Mouse (Mus musculus): ENCODE results near the gene Nyap1. TPM values are rescaled to one million over a fixed set of nuclear protein-coding genes. Genes with fewer than 3 reads are reported as not detected.

Gene Nyap1
- total RNA-seq, 2 experiments from 2014 or later: 1.4 TPM; not detected in 1

DNA sequence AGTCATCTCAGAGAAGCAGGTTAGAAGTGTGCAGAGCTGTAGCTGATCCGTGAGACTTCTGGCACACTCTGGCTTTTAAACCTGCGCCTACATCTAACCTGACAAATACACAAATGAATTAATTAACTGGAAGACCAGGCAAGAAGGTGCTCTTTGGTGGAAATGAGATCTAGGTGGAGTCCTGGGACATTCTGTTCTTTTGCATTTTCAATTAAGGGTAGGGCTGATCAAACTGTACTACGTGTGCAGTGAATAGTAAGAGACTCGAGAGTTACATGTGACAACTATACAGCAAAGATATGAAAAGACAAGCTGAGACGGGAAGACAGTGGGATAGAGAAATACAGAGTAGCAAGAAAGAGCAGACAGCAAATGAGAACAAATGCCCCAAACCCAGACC, 28.0 kb downstream of the Nyap1 start:
- ATAC-seq (replicated peaks; ENCODE audit: low FRiP score, poor library complexity, severe bottlenecking): no peak

DNA sequence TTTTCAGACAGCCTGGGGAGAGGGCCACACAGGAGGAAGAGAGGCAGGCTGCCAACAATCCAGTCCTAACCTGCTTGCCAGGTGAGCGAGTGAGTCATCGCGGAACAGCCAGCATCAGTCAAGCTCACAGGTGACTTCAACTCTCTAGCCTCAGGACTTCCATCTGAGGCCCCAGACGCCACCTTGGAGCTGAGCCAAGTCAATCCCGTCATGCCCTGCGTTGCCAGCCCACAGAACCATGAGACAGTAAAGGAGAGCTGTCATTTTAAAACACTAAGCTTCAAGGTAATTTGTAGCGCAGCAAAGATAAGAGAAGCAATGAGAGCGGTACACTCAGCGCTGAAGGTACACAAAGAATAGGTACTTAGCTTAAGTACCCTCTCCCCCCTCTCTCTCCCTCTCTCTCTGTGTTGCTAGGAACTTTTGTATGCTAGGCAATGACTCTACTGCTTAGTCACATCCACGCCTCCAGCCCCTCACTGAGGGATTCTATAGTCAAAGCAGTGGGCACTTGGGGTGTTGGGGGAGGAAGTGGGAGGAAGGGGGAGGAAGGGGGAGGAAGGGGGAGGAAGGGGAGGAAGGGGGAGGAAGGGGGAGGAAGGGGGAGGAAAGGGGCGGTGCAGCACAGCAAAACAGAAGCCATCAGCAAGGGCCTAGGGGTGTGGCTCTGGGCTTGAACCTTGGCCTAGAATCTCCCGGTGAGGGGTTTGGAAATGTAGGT, 34.3 kb downstream of the Nyap1 start:
- peak; percentile 93 for ATAC-seq (replicated peaks; ENCODE audit: low FRiP score, poor library complexity, severe bottlenecking)

DNA sequence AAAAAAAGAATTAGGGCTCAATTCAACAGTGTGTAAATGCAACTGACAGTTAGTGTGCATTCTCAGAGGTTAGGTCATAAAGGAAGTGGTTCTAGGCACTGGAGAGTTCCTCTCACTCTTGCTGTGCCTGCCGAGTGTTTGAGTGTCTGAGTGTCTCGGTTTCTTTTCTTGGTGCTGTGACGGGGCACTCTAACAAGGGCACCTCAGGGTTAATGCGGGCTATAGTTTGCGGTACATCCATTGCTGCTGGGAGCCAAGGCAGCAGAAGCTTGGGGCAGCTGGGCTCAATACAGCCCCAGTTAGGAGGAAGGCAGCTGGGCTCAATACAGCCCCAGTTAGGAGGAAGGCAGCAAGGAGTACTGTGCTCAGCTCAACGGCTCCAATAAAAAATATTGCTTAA, 36.2 kb downstream of the Nyap1 start:
- ATAC-seq (replicated peaks; ENCODE audit: low FRiP score, poor library complexity, severe bottlenecking): no peak

DNA sequence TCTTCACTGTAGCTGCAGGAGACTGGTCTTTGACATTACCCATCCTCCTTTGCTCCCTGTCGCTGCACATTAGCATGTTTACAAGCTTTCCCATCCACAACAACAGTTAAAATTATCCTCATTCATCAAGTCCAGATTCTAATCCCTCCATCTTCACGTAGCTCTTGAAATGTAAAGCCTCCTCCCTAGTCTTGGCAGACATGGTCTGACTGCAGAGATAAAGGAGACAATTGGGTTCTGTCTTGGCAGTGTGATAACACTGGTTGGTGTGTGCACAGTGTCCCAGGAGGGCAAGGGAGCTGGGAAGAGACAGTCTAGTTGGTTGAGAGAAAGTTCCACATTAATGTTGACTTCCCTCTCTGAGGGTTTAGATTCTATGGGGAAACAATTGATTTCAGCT, 41.6 kb downstream of the Nyap1 start:
- ATAC-seq (replicated peaks; ENCODE audit: low FRiP score, poor library complexity, severe bottlenecking): no peak

DNA sequence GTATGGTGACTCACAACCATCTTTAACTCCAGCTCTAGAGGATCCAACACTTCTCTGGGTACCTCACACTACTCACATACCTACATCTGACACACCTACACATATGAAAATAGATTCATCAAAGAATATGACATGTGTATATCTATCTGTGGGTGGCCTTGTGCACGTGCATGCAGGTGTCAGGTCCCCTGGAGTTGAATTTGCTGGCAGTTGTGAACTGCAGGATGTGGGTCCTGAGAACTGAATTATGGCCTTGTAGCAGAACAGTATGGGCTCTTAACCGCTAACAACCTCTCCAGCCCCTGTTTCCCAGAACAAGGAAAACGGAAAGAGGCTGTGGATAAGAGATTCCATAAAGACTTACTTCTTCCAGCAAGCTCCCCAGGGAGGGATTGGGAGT, 42.3 kb downstream of the Nyap1 start:
- ATAC-seq (replicated peaks; ENCODE audit: low FRiP score, poor library complexity, severe bottlenecking): no peak

DNA sequence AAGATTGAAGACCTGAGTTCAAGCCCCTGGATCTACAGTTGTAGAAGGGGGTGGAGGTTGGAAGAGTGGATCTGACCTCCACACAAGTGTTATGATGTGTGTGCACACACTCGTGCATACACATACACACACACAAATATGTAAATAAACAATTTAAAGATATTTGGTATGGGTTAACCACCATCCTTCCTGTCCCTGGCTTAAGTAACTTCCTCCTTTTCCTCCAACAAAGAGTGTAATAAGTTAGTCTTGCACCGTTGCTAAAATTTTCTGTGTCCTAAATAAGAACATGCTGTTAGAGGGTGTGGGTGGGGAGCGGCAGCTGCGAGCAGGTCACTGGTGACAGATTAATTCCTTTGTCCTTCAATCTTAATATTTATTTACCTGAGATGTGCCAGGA, 45.5 kb downstream of the Nyap1 start:
- no peak for ATAC-seq (replicated peaks; ENCODE audit: low FRiP score, poor library complexity, severe bottlenecking)

DNA sequence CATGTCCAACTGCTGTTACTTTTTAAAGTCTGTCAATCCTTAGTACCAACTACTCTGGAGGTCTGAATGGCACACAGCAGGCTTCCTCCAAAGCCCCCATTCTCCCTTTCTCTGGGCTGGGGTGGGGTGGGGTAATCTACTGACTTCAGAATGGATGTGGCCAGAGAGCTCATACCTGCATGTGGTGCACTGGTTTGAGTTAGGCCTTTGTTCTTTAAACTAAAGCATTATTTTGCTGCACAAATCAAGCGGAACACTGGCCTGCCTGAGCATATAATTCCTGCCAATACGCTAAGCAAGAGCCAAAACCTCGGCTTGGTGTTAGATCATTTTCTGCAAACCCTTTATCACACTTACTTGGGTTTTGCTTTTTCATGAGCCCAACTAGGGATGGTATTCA, 46.6 kb downstream of the Nyap1 start:
- no peak for ATAC-seq (replicated peaks; ENCODE audit: low FRiP score, poor library complexity, severe bottlenecking)

DNA sequence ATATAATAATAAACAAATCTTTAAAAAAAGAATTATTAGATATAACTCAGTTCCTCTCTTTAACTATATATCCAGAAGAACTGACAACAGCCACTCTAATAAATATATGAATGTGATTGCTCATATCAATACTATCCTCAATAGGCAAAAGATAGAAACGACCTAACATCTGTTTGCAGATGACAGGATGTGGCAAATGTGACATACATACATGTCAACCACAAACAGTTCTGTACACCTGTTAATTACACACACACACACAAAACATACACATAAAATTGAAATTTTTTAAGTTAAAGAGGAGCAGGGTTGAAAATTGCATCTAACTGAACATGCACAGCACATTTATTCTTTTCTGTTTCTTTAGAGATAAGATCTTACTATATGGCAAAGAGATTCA, 49.5 kb downstream of the Nyap1 start:
- ATAC-seq (replicated peaks; ENCODE audit: low FRiP score, poor library complexity, severe bottlenecking): no peak

DNA sequence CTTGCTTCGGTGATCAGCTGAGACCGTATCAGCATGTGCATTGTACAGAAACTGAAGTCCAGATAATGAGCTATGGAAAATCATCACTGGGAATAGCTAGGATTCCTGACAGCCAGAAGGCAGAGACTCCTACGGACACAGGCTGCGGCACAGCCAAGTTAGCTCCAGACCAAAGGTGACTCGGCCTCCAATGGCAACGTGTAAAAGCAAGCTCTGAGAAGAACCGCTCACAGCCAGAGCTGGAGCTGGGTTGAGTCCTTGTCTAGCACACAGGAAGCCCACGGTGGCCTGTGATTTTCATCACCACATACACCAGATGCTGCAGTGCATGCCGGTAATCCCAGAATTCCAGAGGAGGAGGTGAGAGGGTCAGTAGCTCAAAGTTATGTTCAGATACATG, 50.9 kb downstream of the Nyap1 start:
- ATAC-seq (replicated peaks; ENCODE audit: low FRiP score, poor library complexity, severe bottlenecking): no peak

DNA sequence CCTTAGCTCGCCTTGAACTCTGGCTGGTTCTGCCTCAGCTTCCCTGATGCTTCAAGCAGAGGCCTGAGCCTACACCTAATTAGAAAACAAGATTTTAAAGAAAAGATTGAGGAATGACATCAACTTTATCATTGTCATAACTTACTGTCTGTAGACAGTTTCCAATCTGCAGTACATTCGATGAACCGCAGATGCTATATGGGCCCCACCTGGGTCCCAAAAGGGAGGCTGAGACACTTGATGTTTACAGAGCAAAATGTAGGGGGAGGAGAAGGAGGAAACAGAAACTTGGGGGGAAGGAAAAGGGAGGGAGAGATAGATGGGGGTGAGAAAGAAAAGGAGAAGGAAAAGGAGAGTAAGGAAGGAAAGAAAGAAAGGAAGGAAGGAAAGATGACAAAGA, 51.4 kb downstream of the Nyap1 start:
- ATAC-seq (replicated peaks; ENCODE audit: low FRiP score, poor library complexity, severe bottlenecking): no peak

DNA sequence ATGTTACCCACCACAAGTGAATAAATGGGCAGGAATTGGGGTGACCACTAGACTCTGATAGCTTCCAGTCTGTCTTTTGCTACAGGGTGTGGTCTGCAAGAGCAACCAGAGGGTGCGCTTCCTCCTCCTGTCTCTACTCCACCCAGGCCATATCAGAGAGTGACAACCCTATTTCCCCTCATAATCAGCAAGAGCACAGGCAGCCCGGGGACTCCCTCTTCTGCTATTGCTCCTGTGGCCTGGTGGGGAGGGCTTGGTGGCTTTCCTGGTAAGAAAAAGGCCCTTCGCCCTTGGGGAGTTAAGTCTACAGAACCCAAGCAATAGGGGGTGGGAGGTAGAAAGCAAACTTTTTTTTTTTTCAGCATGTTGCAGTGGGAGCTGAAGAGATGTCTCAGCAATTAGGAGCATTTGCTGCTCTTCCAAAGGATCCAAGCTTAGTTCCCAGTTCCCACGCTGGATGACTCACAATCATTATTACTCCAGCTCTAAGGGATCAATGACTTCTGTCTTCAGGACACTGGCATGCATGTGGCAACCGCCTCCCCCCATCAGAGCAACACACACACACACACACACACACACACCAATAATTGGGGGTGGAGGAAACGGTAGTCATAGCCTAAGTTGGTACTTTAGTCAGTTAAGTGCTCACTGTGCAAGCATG, 55.1 kb downstream of the Nyap1 start:
- peak; percentile 83 for ATAC-seq (replicated peaks; ENCODE audit: low FRiP score, poor library complexity, severe bottlenecking)

DNA sequence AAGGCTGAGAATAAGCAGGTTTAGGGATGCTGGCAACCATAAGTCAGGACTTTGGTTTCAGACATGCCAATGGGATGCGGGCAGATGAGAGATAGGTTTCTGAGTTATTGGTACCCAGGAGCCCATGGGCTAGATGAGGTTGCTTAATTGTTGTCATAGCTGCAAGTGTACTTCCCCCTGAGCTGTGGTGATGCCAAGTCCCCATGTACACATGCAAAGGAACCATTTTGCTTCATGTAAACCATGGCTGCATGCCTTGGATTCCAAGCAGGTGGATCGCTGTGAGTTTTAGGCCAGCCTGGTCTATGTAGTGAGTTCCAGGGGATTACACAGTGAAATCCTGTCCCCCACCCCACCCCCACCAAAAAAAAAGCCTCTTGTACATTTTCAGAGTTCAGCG, 55.8 kb downstream of the Nyap1 start:
- no peak for ATAC-seq (replicated peaks; ENCODE audit: low FRiP score, poor library complexity, severe bottlenecking)

DNA sequence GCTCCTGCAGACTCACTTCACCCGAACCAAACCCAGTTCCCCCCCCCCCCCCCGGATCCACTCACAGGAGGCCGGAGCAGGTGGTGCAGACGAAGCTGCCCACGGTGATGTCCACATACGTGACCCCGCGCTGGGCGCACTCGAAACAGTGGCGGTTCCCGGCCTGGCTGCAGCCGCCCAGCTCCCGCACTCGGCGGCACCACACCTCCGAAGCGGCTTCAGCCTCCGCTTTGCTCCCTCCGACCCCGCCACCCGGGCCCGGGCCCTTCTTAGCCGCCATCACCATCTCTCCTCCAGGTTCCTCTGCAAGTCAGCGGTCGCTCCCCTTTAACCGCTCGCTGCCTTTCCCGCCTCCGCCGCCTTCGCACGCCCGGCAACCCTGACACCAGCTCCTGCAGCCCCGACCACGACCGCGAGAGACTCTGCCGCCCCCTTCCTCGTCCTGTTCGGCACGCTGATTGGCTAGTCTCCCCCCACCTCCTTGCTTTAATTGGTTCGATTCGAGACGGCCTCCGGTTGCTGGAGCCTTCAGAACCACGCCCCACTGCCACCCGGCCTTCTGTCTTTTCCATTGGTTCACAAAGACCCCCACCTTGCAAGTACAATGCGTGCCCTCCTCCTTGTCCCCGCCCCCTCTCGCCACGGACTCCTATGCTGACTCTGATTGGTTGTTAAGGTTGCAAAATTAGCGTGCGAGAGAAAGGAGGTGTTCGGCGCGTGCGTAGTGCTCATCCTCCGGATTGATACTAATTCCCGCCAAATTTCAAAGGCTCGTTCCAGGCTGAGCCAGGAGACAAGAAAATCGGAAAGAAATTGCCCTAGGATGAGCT, 56.9 kb downstream of the Nyap1 start, which contains the start of gene Agfg2:
Gene Agfg2 (minus strand): TSS at position 433 of the 830 bp plus-strand sequence.
- ATAC-seq (replicated peaks; ENCODE audit: low FRiP score, poor library complexity, severe bottlenecking): peak; percentile 83

DNA sequence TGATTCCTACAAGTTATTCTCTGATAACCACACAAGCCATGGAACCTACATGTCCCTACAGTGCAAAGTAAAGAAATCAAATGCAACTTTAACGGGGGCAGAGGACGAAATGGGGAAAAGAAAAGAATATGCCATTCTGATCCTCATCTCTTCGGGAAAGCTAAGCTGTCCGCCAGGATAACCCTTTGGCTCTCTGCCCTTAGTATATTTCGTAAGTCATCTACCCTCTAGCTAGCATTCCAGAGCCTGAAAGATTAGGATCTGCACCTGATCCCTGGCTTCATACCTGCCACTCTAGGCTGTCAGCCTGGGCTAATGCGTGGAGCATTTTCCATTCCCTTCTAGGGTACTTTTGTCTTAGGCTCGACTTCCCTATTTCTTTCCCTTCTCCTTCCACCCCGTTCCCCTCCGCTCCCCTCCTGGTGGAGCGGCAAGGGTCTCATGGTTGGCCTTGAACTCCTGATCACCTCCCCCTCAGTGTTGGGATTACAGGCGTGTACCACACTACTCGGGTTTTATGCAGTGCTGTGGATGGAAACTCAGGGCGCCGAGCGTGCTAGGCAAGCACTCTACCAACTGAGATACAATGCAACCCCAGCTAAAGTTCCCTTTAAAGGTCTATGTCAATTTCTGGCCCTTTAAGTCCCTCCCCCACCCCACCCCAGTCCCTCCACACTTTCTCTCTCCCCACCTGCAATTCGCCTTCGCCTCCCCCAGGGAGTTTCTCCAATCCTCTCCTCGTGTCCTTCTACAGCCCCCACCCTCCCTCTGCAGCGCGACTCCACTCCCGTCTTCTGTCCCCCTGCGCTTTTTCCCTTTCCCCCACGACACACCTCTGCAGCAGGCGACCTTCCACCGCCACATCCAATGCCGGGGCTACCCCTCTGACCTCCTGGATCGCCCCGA, 57.8 kb downstream of the Nyap1 start:
- no peak for ATAC-seq (replicated peaks; ENCODE audit: low FRiP score, poor library complexity, severe bottlenecking)

DNA sequence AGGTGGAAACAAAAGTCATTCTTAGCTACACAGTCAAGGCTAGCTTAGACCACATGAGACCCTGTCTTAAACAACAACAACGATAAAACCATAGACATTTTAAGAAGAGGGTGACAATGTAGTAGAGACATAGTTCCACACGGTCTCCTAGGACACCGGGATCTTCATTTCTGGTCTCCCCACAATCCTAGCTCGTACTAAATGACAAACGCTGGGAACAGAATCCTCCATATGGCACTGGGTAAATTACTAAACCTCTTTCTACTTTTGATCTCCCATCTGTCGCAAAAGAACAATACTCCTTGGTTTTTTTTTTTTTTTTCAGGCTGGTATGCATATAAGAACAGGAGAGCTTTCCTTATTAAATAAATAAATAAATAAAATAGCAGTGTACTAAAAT, 58.9 kb downstream of the Nyap1 start:
- no peak for ATAC-seq (replicated peaks; ENCODE audit: low FRiP score, poor library complexity, severe bottlenecking)

Other genes with a start within 250 kb of the Nyap1 start
- gene Pop7, start 239.1 kb downstream of the Nyap1 start, total RNA-seq (2015; ENCODE audit: low replicate concordance): 2.9 and 23.5 TPM in 2 replicates
- 0.38 and 10.8 TPM in 2 replicates for gene Pop7, start 239.1 kb downstream of the Nyap1 start, total RNA-seq (2017; ENCODE audit: low replicate concordance)
- 5.4 and 5.8 TPM in 2 replicates for gene Gigyf1, start 223.1 kb downstream of the Nyap1 start, total RNA-seq (2015; ENCODE audit: low replicate concordance)
- gene Gigyf1, start 223.1 kb downstream of the Nyap1 start, total RNA-seq (2017; ENCODE audit: low replicate concordance): 8.1 and 11.2 TPM in 2 replicates
- gene Epo, start 208.4 kb downstream of the Nyap1 start, total RNA-seq (2015; ENCODE audit: low replicate concordance): not detected in 2 replicates
- gene Epo, start 208.4 kb downstream of the Nyap1 start, total RNA-seq (2017; ENCODE audit: low replicate concordance): not detected in 2 replicates
- 253 and 262 TPM in 2 replicates for gene Gnb2, start 208.1 kb downstream of the Nyap1 start, total RNA-seq (2015; ENCODE audit: low replicate concordance)
- gene Gnb2, start 208.1 kb downstream of the Nyap1 start, total RNA-seq (2017; ENCODE audit: low replicate concordance): 152 and 170 TPM in 2 replicates
- not detected in 2 replicates for gene Actl6b, start 188.1 kb downstream of the Nyap1 start, total RNA-seq (2015; ENCODE audit: low replicate concordance)
- not detected in 2 replicates for gene Actl6b, start 188.1 kb downstream of the Nyap1 start, total RNA-seq (2017; ENCODE audit: low replicate concordance)
- 44.9 and 62.0 TPM in 2 replicates for gene Tfr2, start 171.8 kb downstream of the Nyap1 start, total RNA-seq (2015; ENCODE audit: low replicate concordance)
- gene Tfr2, start 171.8 kb downstream of the Nyap1 start, total RNA-seq (2017; ENCODE audit: low replicate concordance): 42.2 and 61.0 TPM in 2 replicates
- gene Mospd3, start 140.5 kb downstream of the Nyap1 start, total RNA-seq (2015; ENCODE audit: low replicate concordance): 36.9 and 44.3 TPM in 2 replicates
- 8.5 TPM in 1 of 2 replicates, not detected in the other for gene Mospd3, start 140.5 kb downstream of the Nyap1 start, total RNA-seq (2017; ENCODE audit: low replicate concordance)
- gene Pcolce, start 127.8 kb downstream of the Nyap1 start, total RNA-seq (2015; ENCODE audit: low replicate concordance): 1.7 and 3.2 TPM in 2 replicates
- 1.0 TPM in 1 of 2 replicates, not detected in the other for gene Pcolce, start 127.8 kb downstream of the Nyap1 start, total RNA-seq (2017; ENCODE audit: low replicate concordance)
- gene Fbxo24, start 112.6 kb downstream of the Nyap1 start, total RNA-seq (2015; ENCODE audit: low replicate concordance): not detected in 2 replicates
- not detected in 2 replicates for gene Fbxo24, start 112.6 kb downstream of the Nyap1 start, total RNA-seq (2017; ENCODE audit: low replicate concordance)
- 46.9 and 75.0 TPM in 2 replicates for gene Lrch4, start 112.5 kb downstream of the Nyap1 start, total RNA-seq (2015; ENCODE audit: low replicate concordance)
- gene Lrch4, start 112.5 kb downstream of the Nyap1 start, total RNA-seq (2017; ENCODE audit: low replicate concordance): 32.0 and 37.7 TPM in 2 replicates
- 17.3 and 25.2 TPM in 2 replicates for gene Gm20605, start 112.4 kb downstream of the Nyap1 start, total RNA-seq (2015; ENCODE audit: low replicate concordance)
- 6.1 and 17.1 TPM in 2 replicates for gene Gm20605, start 112.4 kb downstream of the Nyap1 start, total RNA-seq (2017; ENCODE audit: low replicate concordance)
- gene Sap25, start 100.3 kb downstream of the Nyap1 start, total RNA-seq (2015; ENCODE audit: low replicate concordance): 62.5 and 94.1 TPM in 2 replicates
- 7.7 and 15.9 TPM in 2 replicates for gene Sap25, start 100.3 kb downstream of the Nyap1 start, total RNA-seq (2017; ENCODE audit: low replicate concordance)
- gene Irs3, start 95.9 kb downstream of the Nyap1 start, total RNA-seq (2015; ENCODE audit: low replicate concordance): not detected in 2 replicates
- not detected in 2 replicates for gene Irs3, start 95.9 kb downstream of the Nyap1 start, total RNA-seq (2017; ENCODE audit: low replicate concordance)
- gene Agfg2, start 56.9 kb downstream of the Nyap1 start, total RNA-seq (2015; ENCODE audit: low replicate concordance): 91.4 and 101 TPM in 2 replicates
- 91.5 and 141 TPM in 2 replicates for gene Agfg2, start 56.9 kb downstream of the Nyap1 start, total RNA-seq (2017; ENCODE audit: low replicate concordance)
- gene Tsc22d4, start 4.1 kb upstream of the Nyap1 start, total RNA-seq (2015; ENCODE audit: low replicate concordance): 31.0 and 47.9 TPM in 2 replicates
- gene Tsc22d4, start 4.1 kb upstream of the Nyap1 start, total RNA-seq (2017; ENCODE audit: low replicate concordance): 88.1 and 103 TPM in 2 replicates
- gene Ppp1r35, start 37.2 kb upstream of the Nyap1 start, total RNA-seq (2015; ENCODE audit: low replicate concordance): 43.6 and 45.8 TPM in 2 replicates
- gene Ppp1r35, start 37.2 kb upstream of the Nyap1 start, total RNA-seq (2017; ENCODE audit: low replicate concordance): 28.0 and 51.0 TPM in 2 replicates
- 45.4 and 50.7 TPM in 2 replicates for gene Mepce, start 46.0 kb upstream of the Nyap1 start, total RNA-seq (2015; ENCODE audit: low replicate concordance)
- 8.9 and 22.3 TPM in 2 replicates for gene Mepce, start 46.0 kb upstream of the Nyap1 start, total RNA-seq (2017; ENCODE audit: low replicate concordance)
- 9.7 and 15.5 TPM in 2 replicates for gene Zcwpw1, start 46.2 kb upstream of the Nyap1 start, total RNA-seq (2015; ENCODE audit: low replicate concordance)
- 18.1 and 35.3 TPM in 2 replicates for gene Zcwpw1, start 46.2 kb upstream of the Nyap1 start, total RNA-seq (2017; ENCODE audit: low replicate concordance)
- 9.2 and 35.7 TPM in 2 replicates for gene Pilra, start 94.7 kb upstream of the Nyap1 start, total RNA-seq (2015; ENCODE audit: low replicate concordance)
- gene Pilra, start 94.7 kb upstream of the Nyap1 start, total RNA-seq (2017; ENCODE audit: low replicate concordance): 10.5 and 14.4 TPM in 2 replicates
- gene Pilrb1, start 116.5 kb upstream of the Nyap1 start, total RNA-seq (2015; ENCODE audit: low replicate concordance): 21.4 and 55.1 TPM in 2 replicates
- 4.1 and 15.1 TPM in 2 replicates for gene Pilrb1, start 116.5 kb upstream of the Nyap1 start, total RNA-seq (2017; ENCODE audit: low replicate concordance)
- gene Pilrb2, start 130.2 kb upstream of the Nyap1 start, total RNA-seq (2015; ENCODE audit: low replicate concordance): 53.2 and 56.9 TPM in 2 replicates
- 4.0 and 17.1 TPM in 2 replicates for gene Pilrb2, start 130.2 kb upstream of the Nyap1 start, total RNA-seq (2017; ENCODE audit: low replicate concordance)
- gene Cyp3a13, start 180.0 kb upstream of the Nyap1 start, total RNA-seq (2015; ENCODE audit: low replicate concordance): not detected in 2 replicates
- gene Cyp3a13, start 180.0 kb upstream of the Nyap1 start, total RNA-seq (2017; ENCODE audit: low replicate concordance): not detected in 2 replicates
- gene Gjc3, start 221.5 kb upstream of the Nyap1 start, total RNA-seq (2015; ENCODE audit: low replicate concordance): not detected in 2 replicates
- not detected in 2 replicates for gene Gjc3, start 221.5 kb upstream of the Nyap1 start, total RNA-seq (2017; ENCODE audit: low replicate concordance)
- gene Azgp1, start 239.9 kb upstream of the Nyap1 start, total RNA-seq (2015; ENCODE audit: low replicate concordance): not detected in 2 replicates
- gene Azgp1, start 239.9 kb upstream of the Nyap1 start, total RNA-seq (2017; ENCODE audit: low replicate concordance): not detected in 2 replicates